Mouse (Mus musculus): ENCODE data around the gene Bcl11b.

Gene Bcl11b

DNA sequence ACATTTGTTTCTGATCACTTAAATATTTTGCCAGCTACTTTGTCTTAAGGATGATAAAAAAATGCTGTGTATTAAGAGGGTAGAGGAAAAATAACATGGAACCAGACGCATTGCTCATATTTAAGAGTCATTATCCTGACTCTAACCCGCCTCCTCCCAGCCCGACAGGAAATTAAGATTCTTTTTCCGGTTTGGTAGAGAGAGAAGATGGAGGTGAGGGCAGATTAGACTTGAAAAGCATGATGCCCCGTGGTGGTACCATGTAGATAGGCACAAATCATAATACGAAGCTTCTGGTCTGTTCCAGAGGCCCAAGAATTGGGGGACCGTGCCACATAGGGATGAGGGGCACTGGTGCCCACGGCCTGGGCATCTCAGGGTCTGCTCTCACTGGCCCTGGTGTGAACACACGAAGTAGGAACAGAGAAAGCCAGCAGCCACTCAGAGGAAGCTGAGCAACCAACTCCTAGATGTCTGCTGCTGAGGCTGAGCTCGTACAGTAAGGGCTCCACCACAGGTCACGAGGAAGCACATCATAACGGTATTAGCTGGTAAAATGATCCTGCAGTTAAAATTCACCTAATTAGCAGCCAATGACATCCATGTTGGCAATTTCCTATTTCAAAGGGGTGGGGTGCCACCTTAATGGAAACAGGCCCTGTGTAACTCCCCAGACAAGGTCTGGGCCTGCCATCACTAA is 32.2 kb downstream of the Bcl11b start:
- no peak for DNase-seq (ENCODE audit: low spot score in 2 of 2)

DNA sequence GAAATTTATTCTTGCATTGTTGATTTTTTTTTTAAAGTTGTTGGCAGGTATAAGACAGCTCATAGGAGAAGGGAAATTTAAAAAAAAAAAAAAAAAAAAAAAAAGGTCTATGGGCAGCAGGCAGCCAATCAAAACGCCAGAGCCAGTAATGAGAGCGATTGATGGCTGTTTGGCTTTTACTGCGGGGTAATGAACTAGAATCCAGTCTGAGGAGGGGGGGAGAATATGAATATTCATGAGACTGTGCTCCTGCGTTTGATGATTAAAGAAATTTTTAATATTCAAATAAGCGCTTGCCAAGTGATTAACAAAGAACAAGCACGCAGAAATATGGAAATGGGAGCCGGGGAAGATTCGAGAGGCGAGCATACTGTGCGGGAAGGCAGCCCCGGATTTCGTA is 32.8 kb downstream of the Bcl11b start:
- DNase-seq (ENCODE audit: low spot score in 2 of 2) = no peak

GRCm38 (mm10) chr12:107969841-107970371 is 33.5 kb downstream of the Bcl11b start:
- peak; percentile 58 to 70 for DNase-seq (ENCODE audit: low spot score in 2 of 2)

GRCm38 (mm10) chr12:107969126-107969525 is 34.3 kb downstream of the Bcl11b start:
- no peak for DNase-seq (ENCODE audit: low spot score in 2 of 2)

DNA sequence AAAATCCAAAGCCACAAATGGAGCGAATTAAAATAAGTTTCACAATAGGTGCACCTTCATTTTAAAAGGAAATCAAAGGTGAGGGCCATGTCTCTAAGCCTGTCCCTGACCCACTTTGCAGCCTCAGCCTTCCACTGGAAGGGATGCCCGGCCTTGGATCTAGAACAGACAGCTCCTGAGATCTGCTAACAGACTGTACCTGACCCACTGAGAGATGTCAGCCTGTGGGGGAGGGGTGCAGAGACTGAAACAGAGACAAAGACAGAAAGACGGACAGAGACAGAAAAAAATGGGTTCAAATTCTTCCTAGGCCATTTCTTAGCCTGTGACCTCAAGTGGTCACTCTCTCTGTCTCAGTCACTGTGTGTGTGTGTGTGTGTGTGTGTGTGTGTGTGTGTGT is 35.1 kb downstream of the Bcl11b start:
- DNase-seq (ENCODE audit: low spot score in 2 of 2) = no peak

- DNase-seq (ENCODE audit: low spot score in 2 of 2) = no peak
Measured at GRCm38 (mm10) chr12:107967026-107967425, 36.4 kb downstream of the Bcl11b start.

DNA sequence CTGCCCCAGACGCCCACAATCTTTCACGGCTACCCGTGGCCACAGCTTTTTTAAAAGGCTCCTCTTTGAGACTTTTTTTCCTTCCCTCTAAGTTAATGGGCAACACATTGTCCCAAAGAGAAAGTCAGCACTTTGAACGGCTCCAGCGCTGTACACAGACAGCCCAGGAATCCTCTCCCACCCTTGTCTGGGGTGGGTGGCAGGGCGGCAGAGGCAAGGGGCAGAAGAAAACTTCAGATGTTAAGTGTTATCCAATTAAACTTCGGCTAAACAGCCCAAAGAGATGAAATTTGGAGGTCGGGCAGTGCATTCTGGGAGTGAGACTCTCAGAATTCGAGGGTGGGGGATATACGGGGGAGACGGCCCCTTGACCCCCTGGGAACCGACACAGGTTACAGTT is 38.3 kb downstream of the Bcl11b start:
- DNase-seq (ENCODE audit: low spot score in 2 of 2) = no peak

DNA sequence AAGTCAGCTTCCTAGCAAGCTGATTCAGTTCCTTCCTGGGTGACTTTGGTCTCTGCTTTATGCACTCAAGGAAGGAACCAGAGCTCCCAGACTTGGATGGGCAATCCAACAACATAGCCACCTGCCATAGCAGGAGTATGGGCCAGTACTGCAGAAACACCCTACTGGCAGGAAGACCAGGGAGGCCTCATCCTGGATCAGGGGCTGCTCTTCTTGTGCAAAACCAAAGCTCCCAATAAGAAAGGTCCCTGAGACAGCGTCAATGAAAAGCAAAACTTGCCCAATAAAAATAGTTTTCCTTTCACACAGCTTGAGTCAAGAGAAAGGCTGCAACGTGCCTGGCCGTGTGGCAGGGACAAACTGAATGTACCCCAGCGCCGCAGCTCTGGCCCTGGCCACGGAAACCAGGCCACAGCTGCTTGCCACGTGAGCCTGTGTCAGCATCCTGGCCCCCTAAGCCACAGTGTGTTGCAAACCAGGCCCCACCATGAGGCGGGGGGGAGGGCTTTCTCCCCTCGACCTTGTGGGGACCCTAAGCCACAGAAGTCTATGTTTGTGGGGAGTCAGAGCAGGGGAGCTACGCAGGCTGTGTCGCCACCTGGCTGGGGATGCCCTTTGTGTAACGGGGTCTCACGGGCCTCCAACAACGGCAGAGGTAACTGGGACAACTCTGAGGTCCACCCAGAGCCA is 38.9 kb downstream of the Bcl11b start:
- no peak for DNase-seq (ENCODE audit: low spot score in 2 of 2)

DNA sequence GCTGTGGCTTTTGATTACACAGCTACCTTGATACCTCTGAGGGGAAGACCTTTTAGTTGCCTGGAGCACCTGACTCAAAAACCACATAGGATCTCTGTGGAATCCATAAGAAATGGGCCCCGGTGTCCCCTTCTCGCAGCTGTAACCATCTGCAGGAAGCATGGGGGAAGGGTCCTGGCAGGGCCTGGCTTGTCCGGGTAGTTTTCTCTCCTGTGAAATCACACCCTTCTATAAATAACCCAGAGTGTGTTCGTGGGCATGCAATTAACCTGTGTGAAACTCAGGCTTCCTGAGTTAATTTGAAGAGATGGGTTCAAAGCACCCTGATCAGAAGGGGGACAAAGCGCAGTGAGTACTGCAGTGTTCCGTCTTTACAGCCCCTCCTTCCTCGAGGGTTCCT is 40.5 kb downstream of the Bcl11b start:
- DNase-seq (ENCODE audit: low spot score in 2 of 2) = no peak

DNA sequence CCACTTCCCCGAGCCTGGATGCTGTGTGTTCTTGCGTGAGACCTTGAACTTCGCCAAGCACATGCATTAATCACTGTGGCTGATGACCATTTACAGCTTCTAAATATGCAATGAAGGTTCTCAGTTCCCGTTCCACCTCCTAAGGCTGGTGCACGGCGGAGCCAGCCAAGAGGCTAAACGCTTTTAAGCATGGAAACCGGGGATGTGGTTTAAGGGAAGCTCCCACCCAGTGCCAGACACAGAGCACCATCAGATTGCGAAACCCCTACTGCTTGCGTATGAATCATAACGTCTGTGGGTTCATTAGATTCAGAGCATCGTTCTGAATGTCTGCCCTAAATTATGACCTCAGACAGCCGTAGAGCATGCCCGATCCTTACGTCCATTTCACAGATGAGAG is 41.6 kb downstream of the Bcl11b start:
- DNase-seq (ENCODE audit: low spot score in 2 of 2) = no peak

DNA sequence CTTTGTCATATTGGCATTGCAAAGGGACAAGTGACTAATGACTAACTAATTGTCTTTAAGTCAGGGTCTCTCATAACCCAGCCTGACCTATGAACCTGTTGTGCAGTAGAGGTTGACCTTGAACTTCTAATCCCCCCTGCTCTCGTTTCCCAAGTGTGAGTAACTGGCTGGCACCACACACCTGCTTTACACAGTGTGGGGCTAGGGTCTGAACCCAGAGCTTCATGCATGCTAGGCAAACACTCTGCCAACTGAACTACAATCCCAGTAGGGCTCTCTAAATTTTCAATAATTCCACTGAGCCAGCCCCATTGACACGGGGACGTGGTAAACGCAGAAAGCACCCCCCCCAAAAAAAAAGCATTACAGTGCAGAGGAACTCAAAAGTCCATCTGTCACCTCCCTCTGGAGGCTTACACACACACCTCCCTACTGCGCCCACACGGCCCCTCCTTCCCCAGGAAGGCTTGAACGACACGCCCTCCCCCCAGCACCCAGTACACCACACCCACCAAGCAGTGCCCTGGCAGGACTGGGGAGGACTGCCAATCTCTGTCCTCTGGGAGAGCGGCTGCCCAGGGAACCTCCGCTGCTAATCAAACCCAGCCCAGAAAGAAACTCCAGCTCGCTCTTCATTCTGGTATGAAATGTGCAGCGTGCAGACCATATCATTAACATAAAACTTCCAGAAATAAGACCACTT is 42.5 kb downstream of the Bcl11b start:
- no peak for DNase-seq (ENCODE audit: low spot score in 2 of 2)

DNA sequence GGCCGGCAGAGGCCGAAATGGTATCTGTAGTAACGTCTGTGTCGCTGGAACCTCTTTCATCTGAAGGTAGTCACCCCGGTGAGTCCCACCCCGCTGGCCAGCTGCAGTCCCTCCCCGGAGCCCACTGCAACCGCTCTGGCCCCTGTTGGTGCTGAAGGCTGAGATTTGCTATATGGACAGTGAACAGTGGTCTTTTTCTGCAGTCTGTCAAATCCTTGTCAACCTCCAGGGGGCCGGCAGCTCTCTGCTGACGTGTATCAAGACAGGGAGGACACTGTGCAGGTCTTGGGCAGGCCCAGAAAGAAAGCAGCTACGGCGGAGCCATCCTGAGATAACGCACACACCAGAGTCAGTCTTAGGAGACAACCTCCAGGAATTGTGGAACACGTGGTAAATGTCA is 43.0 kb downstream of the Bcl11b start:
- no peak for DNase-seq (ENCODE audit: low spot score in 2 of 2)

DNA sequence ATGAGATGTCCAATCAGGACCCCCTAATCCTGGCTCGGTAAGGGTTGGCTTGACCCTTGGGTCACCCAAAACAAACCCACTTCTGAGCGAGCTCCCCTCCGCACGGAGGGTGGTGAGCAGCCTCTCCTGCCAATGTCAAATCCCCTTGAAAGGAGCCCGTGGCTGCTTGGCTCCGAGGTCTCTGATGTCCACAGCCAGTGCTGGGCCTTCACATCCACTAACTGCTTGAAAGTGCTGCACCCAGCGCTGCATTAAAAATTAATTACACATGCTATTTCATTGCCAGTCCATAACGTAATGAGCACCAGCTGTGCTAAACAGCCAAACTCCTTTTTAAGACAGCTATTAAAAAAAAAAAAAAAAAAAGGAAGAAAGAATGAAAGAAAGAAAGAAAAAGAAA is 43.5 kb downstream of the Bcl11b start:
- DNase-seq (ENCODE audit: low spot score in 2 of 2) = no peak

GRCm38 (mm10) chr12:107953044-107953684 is 50.2 kb downstream of the Bcl11b start:
- DNase-seq (ENCODE audit: low spot score in 2 of 2) = no peak

DNA sequence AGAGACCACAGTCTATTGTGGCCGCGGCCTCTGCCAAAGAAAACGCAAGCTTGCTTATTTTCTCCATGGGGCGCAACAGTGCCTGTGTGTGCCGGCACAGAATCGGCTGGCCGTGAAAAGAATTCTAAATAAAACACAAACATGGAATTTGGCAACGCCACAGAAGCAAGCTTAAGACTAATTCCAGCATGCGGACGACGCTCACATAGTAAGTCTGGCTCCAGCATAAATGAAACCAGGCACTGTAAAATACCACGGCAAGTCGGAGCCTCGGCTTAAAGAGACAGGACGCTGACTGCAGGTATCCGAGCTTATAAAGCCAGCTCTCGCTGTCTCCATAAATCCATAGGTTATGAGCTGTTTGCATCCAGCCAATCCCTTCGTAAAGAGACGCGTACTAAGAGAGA is 51.1 kb downstream of the Bcl11b start:
- peak in 1 of 2 experiments; percentile 56 for DNase-seq (ENCODE audit: low spot score in 2 of 2)

GRCm38 (mm10) chr12:107950667-107951179 is 52.7 kb downstream of the Bcl11b start:
- DNase-seq (ENCODE audit: low spot score in 2 of 2) = no peak

- DNase-seq (ENCODE audit: low spot score in 2 of 2) = no peak
Measured at GRCm38 (mm10) chr12:107949416-107949815, 54.0 kb downstream of the Bcl11b start.

DNA sequence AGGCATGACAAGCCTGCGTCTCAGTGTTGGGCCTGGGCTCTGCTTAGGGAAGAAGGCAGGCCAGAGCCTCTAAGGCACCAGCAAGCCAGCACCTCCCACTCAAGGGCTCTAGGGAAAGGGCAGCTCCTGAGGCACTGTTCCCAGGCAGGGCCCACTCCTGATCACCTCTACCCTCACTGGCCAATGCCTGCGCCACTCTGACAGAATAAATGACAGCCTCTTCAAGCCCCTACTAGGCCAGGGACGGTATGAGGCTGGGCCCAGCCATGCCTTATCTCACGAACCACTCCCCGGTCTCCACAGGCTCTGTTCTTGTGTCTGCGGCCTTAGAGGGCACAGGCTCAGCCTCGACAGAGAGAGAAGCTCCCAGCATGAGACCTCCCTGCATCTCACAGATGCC is 61.3 kb downstream of the Bcl11b start:
- no peak for DNase-seq (ENCODE audit: low spot score in 2 of 2)

DNA sequence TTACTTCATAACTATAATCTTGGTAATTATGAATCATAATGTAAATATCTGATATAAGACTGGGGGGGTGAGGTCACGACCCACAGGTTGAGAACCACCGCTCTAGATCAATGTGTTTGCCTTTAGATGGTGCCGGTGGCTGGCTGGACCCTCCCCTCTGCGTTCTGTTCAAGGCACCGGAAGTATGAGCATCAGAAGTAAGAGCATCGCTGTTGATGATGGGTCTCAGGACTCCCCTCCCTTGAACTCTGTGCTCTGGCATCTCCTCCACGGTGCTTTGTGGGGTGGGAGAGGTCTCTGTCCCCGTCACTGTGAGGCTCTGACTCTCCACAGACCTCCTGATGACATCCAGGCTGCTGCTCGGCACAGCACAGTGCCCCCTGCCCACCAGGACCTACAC is 62.6 kb downstream of the Bcl11b start:
- no peak for DNase-seq (ENCODE audit: low spot score in 2 of 2)

- DNase-seq (ENCODE audit: low spot score in 2 of 2) = no peak
Measured at GRCm38 (mm10) chr12:107939177-107939576, 64.2 kb downstream of the Bcl11b start.

DNA sequence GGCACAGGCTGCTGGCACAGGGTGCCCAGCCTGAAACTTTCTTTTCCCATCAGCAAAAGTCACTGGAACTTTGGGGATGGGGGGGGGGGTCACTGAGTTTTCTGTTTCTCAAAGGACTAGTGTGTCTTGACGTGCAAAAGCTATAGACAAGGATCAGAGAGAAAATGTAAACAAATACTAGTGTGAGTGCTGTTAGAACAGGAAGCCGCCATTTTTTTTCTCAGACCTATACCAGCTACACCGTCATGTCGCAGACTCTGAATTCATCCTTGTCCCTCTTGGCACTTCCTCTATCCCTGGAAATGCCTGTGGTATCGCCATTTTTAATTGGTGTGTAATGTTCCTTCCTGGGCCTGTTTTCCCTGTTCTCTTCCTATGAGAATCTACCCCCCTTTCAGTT is 66.4 kb downstream of the Bcl11b start:
- no peak for DNase-seq (ENCODE audit: low spot score in 2 of 2)

GRCm38 (mm10) chr12:107936406-107936805 is 67.0 kb downstream of the Bcl11b start:
- no peak for DNase-seq (ENCODE audit: low spot score in 2 of 2)

Data from left cerebral cortex, adult 9 months (tissue).